Mouse (Mus musculus): ENCODE results near the gene Katnb1. TPM values are rescaled to one million over a fixed set of nuclear protein-coding genes. Genes with fewer than 3 reads are reported as not detected.
A peak's percentile ranks its signal among the peaks of the same experiment; 100 is the strongest.

Gene Katnb1
- polyA plus RNA-seq, 1 experiment from 2014 or later: 7.8 TPM

DNA sequence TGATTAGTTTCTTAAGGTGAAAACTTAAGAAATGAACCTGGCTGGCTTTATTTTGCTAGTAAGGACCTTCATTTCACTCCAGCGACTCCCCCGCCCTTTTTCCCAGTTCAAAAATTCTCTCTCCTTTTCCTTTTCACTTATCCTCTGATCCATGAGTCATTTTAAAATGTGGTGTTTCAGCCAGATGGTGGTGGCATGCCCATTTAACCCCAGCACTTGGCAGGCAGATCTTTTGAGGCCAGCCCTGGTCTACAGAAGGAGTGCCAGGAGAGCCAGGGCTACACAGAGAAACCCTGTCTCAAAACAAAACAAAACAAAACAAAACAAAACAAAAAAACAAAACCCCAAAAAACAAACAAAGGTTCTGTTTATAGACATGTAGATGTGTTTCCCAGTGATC lies 16.5 kb upstream of the Katnb1 start:
- Histone ChIP-seq H3K36me3 (ENCODE audit: inconsistent target) (no peaks in the 10 kb centered on the region), H3K4me3 (ENCODE audit: inconsistent target) (no peak overlapping the region), H3K79me2 (ENCODE audit: inconsistent target) (no peaks in the 10 kb centered on the region), H3K27ac (no peak overlapping the region)
- WGBS (ENCODE audit: missing documents): 100% methylated on average over 2 of the region's 2 CpGs

GRCm38 (mm10) chr8:95067582-95067981 lies 13.4 kb upstream of the Katnb1 start:
- Histone ChIP-seq H3K4me3 (ENCODE audit: inconsistent target) (no peak overlapping the region), H3K79me2 (ENCODE audit: inconsistent target) (no peaks in the 10 kb centered on the region), H3K36me3 (ENCODE audit: inconsistent target) (no peaks in the 10 kb centered on the region), H3K27ac (no peak overlapping the region)
- WGBS (ENCODE audit: missing documents): 56% methylated on average over 3 of the region's 3 CpGs

DNA sequence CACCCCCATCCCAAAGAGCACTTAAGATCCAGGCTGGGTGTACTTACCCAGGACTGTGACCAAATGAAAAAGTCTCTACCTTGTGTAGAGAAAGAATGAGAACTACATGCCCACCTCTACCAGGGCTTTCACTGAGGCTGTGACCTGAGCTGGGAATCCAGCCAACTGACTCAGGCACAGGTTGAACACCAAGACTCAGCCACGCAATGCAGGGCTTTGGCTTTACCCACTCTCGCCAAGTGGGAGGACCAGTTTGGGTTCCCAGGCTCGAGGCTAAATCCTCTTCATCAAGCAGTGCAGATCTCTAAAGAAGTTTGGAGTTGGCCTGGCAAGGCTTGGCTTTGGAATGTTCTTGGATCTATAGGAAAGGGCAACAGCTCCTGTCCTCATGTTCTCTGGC lies 5.5 kb upstream of the Katnb1 start:
- Histone ChIP-seq H3K27ac (no peak overlapping the region), H3K79me2 (ENCODE audit: inconsistent target) (no peaks in the 10 kb centered on the region), H3K4me3 (ENCODE audit: inconsistent target) (no peak overlapping the region), H3K36me3 (ENCODE audit: inconsistent target) (no peaks in the 10 kb centered on the region)
- 86% methylated on average over 3 of the region's 3 CpGs for WGBS (ENCODE audit: missing documents)

DNA sequence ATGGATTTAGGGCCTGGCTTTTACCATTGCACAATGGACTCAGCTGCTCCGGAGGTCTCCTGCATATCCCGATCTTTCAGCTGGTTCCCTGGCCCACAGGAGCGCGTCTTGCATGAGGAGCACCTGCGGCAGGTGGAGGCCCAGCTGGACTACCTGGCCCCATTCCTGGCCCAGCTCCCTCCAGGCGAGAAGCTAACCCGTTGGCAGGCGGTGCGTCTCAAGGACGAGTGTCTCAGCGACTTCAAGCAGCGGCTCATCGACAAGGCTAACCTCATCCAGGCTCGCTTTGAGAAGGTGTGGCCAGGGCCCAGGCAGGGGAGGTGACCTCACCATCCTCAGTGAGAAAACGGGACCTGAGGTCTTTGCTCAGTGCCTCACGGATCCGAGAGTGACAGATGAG lies 4.8 kb upstream of the Katnb1 start:
- no peaks in the 10 kb centered on the region for H3K36me3 ChIP-seq (ENCODE audit: inconsistent target)
- no peak overlapping the region for H3K27ac ChIP-seq
- H3K4me3 ChIP-seq (ENCODE audit: inconsistent target): no peak overlapping the region
- 84% methylated on average over 15 of the region's 17 CpGs for WGBS (ENCODE audit: missing documents)
- no peaks in the 10 kb centered on the region for H3K79me2 ChIP-seq (ENCODE audit: inconsistent target)

DNA sequence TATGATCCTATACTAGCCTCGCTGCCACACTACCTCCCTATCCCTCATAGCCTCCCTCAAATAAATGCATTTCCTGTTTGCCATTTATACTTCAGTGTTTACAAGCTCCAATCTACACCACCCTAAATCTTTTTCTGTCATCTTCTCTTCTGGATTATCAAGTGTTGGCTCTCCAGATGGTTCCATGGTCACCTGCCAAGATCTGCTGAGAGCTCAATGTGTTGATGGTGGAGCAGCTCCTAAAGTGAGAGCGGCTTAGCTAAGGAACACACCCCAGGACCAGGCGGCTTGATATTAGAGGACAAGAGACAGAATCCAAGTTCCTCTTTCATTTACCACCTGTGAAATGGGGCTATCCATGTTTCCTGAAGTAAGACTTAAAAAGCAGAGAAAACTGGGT lies 2.9 kb upstream of the Katnb1 start:
- 89% methylated on average over 3 of the region's 3 CpGs for WGBS (ENCODE audit: missing documents)
- Histone ChIP-seq H3K27ac (no peak overlapping the region), H3K4me3 (ENCODE audit: inconsistent target) (no peak overlapping the region), H3K79me2 (ENCODE audit: inconsistent target) (no peaks in the 10 kb centered on the region), H3K36me3 (ENCODE audit: inconsistent target) (no peaks in the 10 kb centered on the region)

DNA sequence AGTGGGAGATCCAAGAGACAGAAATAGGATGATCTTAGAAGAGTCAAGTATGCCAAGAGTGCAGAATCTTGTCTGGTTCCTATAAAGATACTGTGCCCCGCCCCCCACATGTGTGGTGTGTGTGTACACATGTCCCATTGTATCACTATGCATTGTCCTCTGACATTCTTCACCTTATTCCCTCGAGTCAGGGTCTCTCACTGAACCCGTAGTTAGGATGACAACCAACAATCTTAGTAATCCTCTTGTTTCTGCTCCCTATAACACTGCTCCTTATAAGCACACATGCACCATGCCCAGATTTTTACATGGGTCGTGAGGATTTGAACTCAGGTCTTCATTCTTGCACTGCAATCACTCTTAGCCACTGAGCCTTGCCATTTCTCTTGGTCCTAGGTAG lies 1.7 kb upstream of the Katnb1 start:
- H3K36me3 ChIP-seq (ENCODE audit: inconsistent target): no peaks in the 10 kb centered on the region
- no peak overlapping the region for H3K4me3 ChIP-seq (ENCODE audit: inconsistent target)
- H3K27ac ChIP-seq: no peak overlapping the region
- H3K79me2 ChIP-seq (ENCODE audit: inconsistent target): no peaks in the 10 kb centered on the region
- WGBS (ENCODE audit: missing documents): 88% methylated on average over 3 of the region's 4 CpGs

GRCm38 (mm10) chr8:95081650-95082049 lies 664 bp downstream of the Katnb1 start:
- Histone ChIP-seq H3K36me3 (ENCODE audit: inconsistent target) (peaks cover 4% of the 10 kb centered on the region; the same call in 1 of the 2 replicates), H3K27ac (peak overlapping the region; percentile 75), H3K4me3 (ENCODE audit: inconsistent target) (peak overlapping the region; percentile 79), H3K79me2 (ENCODE audit: inconsistent target) (no peaks in the 10 kb centered on the region)
- WGBS (ENCODE audit: missing documents): 9% methylated on average over 11 of the region's 11 CpGs

GRCm38 (mm10) chr8:95084261-95084660 lies 3.3 kb downstream of the Katnb1 start:
- H3K79me2 ChIP-seq (ENCODE audit: inconsistent target): no peaks in the 10 kb centered on the region
- WGBS (ENCODE audit: missing documents): 84% methylated on average over 4 of the region's 4 CpGs
- H3K27ac ChIP-seq: no peak overlapping the region
- H3K4me3 ChIP-seq (ENCODE audit: inconsistent target): no peak overlapping the region
- H3K36me3 ChIP-seq (ENCODE audit: inconsistent target): peaks cover 4% of the 10 kb centered on the region; the same call in 1 of the 2 replicates

DNA sequence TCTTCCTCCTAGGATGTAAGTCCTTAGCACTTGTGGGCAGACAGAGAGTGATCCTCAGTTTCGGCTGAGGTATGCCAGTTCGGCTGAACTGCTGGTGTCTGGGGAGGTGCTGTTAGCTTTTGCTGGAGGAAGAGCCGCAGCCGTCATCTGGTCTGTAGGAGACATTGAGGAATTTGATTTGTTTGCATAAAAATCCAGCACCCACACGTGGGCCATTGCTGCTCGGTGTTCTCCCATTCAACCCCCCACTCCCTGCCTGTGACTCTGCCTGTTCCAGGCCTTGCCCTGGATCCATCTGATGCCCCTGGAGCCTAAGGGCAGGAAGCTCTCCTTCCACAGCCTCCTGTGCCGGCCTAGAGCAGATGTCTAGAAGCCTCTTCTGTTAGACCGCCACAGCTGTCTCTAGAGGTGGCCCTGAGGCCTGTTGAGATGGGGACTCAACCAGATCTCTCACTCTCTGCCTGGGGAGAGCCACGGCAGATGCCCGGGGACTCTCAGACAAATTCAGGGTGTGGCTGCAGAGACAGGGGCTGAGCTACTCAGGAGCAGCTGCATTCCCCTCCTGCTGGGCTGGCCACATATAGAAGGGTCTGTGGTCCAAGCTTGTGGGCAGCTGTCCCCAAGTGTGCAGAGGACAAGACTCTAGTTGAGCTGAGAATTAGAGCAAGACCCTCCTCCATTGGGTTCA lies 3.9 kb downstream of the Katnb1 start:
- WGBS (ENCODE audit: missing documents): 94% methylated on average over 10 of the region's 10 CpGs
- no peak overlapping the region for H3K4me3 ChIP-seq (ENCODE audit: inconsistent target)
- H3K27ac ChIP-seq: no peak overlapping the region
- no peaks in the 10 kb centered on the region for H3K79me2 ChIP-seq (ENCODE audit: inconsistent target)
- H3K36me3 ChIP-seq (ENCODE audit: inconsistent target): peaks cover 4% of the 10 kb centered on the region; the same call in 1 of the 2 replicates

GRCm38 (mm10) chr8:95085432-95086141 lies 4.6 kb downstream of the Katnb1 start:
- Histone ChIP-seq H3K79me2 (ENCODE audit: inconsistent target) (no peaks in the 10 kb centered on the region), H3K4me3 (ENCODE audit: inconsistent target) (no peak overlapping the region), H3K27ac (no peak overlapping the region), H3K36me3 (ENCODE audit: inconsistent target) (peaks cover 4% of the 10 kb centered on the region; the same call in 1 of the 2 replicates)
- 93% methylated on average over 7 of the region's 7 CpGs for WGBS (ENCODE audit: missing documents)

DNA sequence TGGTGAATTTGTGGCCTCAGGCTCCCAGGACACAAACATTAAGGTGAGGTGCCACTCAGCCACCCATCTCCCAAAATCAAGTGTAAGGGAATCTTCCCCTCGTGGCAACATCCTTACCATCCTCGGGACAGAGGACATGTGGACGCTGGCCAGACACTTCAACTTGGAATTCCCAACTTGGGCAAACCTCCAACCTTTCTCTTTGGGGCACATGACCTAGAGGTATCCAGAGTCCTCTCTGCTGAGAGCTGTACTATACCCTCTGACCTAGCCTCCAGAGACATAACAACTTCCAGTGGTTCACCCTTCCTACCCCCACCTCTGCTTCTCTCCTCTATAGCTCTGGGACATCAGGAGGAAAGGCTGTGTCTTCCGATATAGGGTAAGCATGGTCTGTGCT lies 12.6 kb downstream of the Katnb1 start:
- peaks cover 24% of the 10 kb centered on the region; the same call in 1 of the 2 replicates for H3K36me3 ChIP-seq (ENCODE audit: inconsistent target)
- H3K4me3 ChIP-seq (ENCODE audit: inconsistent target): no peak overlapping the region
- 95% methylated on average over 4 of the region's 4 CpGs for WGBS (ENCODE audit: missing documents)
- no peak overlapping the region for H3K27ac ChIP-seq
- no peaks in the 10 kb centered on the region for H3K79me2 ChIP-seq (ENCODE audit: inconsistent target)

- 37% methylated on average over 5 of the region's 5 CpGs for WGBS (ENCODE audit: missing documents)
- Histone ChIP-seq H3K4me3 (ENCODE audit: inconsistent target) (no peak overlapping the region), H3K36me3 (ENCODE audit: inconsistent target) (peaks cover 29% of the 10 kb centered on the region; the same call in 1 of the 2 replicates), H3K79me2 (ENCODE audit: inconsistent target) (no peaks in the 10 kb centered on the region), H3K27ac (no peak overlapping the region)
Measured at GRCm38 (mm10) chr8:95099009-95099408, 18.0 kb downstream of the Katnb1 start.

DNA sequence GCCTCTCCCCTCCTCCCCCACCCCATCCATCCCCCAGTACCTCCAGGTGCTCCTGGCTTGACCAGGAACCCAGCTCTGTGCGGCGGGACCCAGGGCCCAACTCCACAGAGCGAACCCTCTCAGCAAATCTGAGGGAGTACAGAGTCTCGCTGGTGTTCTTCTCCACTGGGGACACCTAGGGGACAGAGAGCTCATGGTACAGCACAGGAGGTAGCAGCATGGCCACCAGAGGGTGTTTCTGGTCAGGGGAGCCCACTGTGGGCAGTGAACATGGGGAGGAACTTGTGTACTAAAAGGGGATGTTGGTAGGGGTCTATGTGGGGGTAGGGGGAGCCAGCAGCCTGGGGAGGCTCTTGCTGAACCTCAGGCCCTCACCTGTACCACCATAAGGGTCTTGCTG lies 21.0 kb downstream of the Katnb1 start:
- no peaks in the 10 kb centered on the region for H3K79me2 ChIP-seq (ENCODE audit: inconsistent target)
- H3K4me3 ChIP-seq (ENCODE audit: inconsistent target): no peak overlapping the region
- peaks cover 18% of the 10 kb centered on the region; the same call in 1 of the 2 replicates for H3K36me3 ChIP-seq (ENCODE audit: inconsistent target)
- no peak overlapping the region for H3K27ac ChIP-seq
- WGBS (ENCODE audit: missing documents): 76% methylated on average over 4 of the region's 4 CpGs

DNA sequence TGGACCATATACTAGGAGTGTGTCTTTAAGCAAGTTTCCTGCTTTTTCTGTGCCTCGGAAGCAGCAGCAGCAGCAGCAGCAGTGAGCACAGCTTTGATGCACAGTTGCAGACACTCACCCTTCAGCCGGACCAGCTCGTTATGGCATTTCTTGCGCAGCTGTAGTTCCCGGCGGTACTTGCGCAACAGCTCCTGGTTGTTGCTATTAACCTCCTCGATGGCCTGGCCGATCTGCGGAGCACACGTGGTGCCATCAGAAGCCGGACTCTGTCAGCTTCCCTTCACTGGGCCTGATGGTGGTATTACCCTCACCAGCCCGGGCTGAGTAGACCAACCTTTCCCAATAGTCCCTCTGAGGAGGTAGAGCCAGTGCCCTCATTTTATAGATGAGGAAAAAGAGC lies 26.3 kb downstream of the Katnb1 start:
- Histone ChIP-seq H3K4me3 (ENCODE audit: inconsistent target) (no peak overlapping the region), H3K27ac (no peak overlapping the region), H3K36me3 (ENCODE audit: inconsistent target) (no peaks in the 10 kb centered on the region; the same call in 1 of the 2 replicates), H3K79me2 (ENCODE audit: inconsistent target) (no peaks in the 10 kb centered on the region)
- WGBS (ENCODE audit: missing documents): 48% methylated on average over 13 of the region's 13 CpGs

DNA sequence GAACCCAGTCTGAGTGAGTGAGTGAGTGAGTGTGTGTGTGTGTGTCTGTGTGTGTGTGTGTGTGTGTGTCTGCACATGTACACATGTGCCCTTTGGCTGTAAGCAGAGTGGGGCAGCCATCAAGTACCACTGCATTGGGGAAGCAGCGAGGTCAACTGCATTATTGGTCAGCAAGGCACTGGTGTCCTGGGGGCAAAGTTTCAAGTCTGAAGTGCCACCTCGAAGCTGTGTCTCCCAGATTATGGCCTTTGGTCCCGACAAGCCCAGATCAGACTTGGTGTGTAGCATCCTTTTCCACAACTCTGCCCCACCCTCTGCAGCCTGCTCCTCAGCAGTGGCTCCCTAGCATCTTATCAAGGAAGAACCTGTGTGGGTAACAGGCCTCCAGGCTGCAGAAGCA lies 31.6 kb downstream of the Katnb1 start:
- Histone ChIP-seq H3K27ac (no peak overlapping the region), H3K4me3 (ENCODE audit: inconsistent target) (no peak overlapping the region), H3K79me2 (ENCODE audit: inconsistent target) (no peaks in the 10 kb centered on the region), H3K36me3 (ENCODE audit: inconsistent target) (no peaks in the 10 kb centered on the region)
- WGBS (ENCODE audit: missing documents): 90% methylated on average over 3 of the region's 3 CpGs

Measured in macrophage (primary cell).